Mouse (Mus musculus) right cerebral cortex, postnatal 10 days (tissue): ENCODE measurements around the gene Adamts2.

Source experiments
- DNase-seq, 2 experiments: peaks; one replicate each; pipeline ENCODE4 v3.0.0; 2021; ENCODE audit warnings: low spot score in 2 of 2

Gene Adamts2

GRCm38 (mm10) chr11:50847047-50847446, 245.2 kb downstream of the Adamts2 start:
- peak; percentile 36 to 42 for DNase-seq

- DNase-seq: no peak
Observed at GRCm38 (mm10) chr11:50848520-50849137, 246.7 kb downstream of the Adamts2 start.

- DNase-seq: no peak
Observed at GRCm38 (mm10) chr11:50849310-50849709, 247.4 kb downstream of the Adamts2 start.

- no peak for DNase-seq
Observed at GRCm38 (mm10) chr11:50850177-50850735, 248.4 kb downstream of the Adamts2 start, which contains the start of gene Grm6. Gene Grm6, plus strand, starts transcription at chr11:50850685.

GRCm38 (mm10) chr11:50850989-50851601, 249.2 kb downstream of the Adamts2 start:
- no peak for DNase-seq
